Mouse (Mus musculus) bone marrow macrophage, adult 2 months (primary cell): ENCODE data around the gene Mcu. TPM values are rescaled to one million over a fixed set of nuclear protein-coding genes. Genes with fewer than 3 reads are reported as not detected.

ENCODE experiments used
- H3K27ac ChIP-seq: 2 replicates; pipeline ENCODE4 v1.5.1; 2012; ENCODE audit warnings: low read depth, low read length; ENCODE audit not compliant: insufficient read depth
- H3K4me1 ChIP-seq: 2 replicates; pipeline ENCODE4 v1.6.1; 2012; ENCODE audit warnings: low read length; ENCODE audit not compliant: control insufficient read depth, insufficient read depth
- H3K4me3 ChIP-seq: 2 replicates; pipeline ENCODE4 v1.5.1; 2012; ENCODE audit warnings: mild to moderate bottlenecking, low read length, moderate library complexity; ENCODE audit not compliant: insufficient read depth
- CTCF ChIP-seq: IDR thresholded peaks from 2 replicates; pipeline ENCODE4 v1.5.1; 2012; ENCODE audit warnings: low read depth, mild to moderate bottlenecking, low read length, moderate library complexity
- POLR2A ChIP-seq: IDR thresholded peaks from 2 replicates; pipeline ENCODE4 v1.6.1; 2012; ENCODE audit warnings: mild to moderate bottlenecking, low read depth, low read length, borderline replicate concordance
- polyA plus RNA-seq: library from polyadenylated mRNA; stranded (reverse); fragments of >200 nt; gene quantifications from 2 replicates; pipeline ENCODE4 v1.2.4, GENCODE M21; 2012; ENCODE audit not compliant: missing spikeins, insufficient read depth, insufficient read length

The Mcu gene
- polyA plus RNA-seq, 1 experiment: 14.4 TPM

DNA sequence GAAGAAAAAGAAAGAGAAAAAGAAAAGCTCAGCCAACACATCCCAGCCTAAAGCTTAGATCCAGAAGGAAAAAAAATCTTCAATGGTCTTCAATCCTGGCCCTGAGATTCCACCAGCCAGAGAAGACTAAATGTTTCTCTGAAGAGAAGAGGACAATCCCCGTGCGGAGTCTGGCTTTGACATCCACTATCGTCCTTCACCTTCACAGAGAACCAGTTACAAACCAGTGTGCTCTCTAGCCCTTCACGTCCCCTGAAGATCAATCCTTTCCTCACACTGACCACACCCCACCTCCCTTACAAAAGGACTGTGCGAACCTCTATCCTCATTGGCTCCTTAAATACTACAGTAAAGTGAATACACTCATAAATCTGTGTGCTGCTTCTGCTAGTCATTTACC is 56.4 kb downstream of the Mcu start:
- Histone ChIP-seq H3K4me1 (peaks cover 8% of the 10 kb centered on the region), H3K27ac (no peak overlapping the region), H3K4me3 (no peak overlapping the region)
- TF ChIP-seq POLR2A: no peak
- no peak for TF ChIP-seq CTCF

DNA sequence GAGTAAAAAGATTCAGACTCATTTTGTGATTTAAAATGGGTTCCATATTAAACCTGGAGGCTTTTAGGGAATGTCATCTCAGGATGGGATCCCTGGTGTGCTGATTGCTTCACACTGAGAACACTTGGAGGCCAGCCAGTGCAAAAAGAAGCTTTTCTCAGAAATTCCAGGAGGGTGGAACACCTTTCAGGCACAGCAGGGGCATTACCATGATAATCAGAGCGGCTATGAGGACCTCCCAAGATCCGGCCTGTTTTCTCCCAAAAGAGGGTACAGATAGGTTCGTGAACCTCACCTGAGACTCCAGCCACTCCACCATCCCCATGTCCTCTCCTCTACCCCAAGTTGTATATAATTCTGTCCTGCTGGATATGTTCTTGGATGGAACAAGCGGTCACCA is 57.9 kb downstream of the Mcu start:
- no peak overlapping the region for H3K4me3 ChIP-seq
- TF ChIP-seq POLR2A (no peak), CTCF (no peak)
- H3K4me1 ChIP-seq: no peaks in the 10 kb centered on the region
- H3K27ac ChIP-seq: no peak overlapping the region

DNA sequence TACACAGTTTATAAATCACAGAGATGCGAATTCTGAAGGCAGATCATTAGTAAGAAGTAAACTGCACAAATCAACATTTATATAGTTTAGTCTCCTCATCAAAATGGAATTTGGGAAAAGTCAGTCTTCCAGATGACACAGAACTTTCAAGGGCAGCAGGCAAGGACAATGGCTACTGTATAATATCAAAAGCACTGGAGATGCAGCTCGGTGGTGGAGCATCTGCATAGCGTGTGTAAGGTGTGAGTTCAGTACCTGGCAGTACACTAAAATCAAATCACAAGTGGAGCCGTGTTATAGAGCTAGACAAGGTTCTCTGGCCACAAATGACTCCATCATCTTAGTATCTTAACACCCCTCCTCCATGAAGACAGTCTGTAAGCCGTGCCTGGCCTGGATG is 58.3 kb downstream of the Mcu start:
- Histone ChIP-seq H3K27ac (no peak overlapping the region), H3K4me1 (no peaks in the 10 kb centered on the region), H3K4me3 (no peak overlapping the region)
- no peak for TF ChIP-seq CTCF
- no peak for TF ChIP-seq POLR2A

DNA sequence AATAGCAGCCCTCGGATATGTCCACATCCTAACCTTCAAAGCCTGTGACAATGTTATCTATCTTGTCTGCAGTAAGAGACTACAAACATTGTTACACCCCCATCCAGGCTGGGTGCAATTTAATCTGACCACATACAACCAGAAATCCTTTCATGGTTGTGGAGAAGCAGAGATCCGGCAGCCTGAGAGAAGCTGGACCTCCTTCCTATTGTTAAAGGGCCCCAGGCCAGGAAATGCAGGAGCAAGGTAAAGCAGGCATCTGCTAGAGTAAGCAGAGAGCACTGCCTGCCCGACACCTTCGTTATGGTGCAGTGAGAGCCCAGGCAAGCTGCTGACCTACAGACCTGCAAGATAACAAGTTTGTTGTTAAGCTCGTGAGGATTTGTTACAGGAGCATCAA is 60.0 kb downstream of the Mcu start:
- H3K4me1 ChIP-seq: no peaks in the 10 kb centered on the region
- TF ChIP-seq CTCF: no peak
- no peak for TF ChIP-seq POLR2A

DNA sequence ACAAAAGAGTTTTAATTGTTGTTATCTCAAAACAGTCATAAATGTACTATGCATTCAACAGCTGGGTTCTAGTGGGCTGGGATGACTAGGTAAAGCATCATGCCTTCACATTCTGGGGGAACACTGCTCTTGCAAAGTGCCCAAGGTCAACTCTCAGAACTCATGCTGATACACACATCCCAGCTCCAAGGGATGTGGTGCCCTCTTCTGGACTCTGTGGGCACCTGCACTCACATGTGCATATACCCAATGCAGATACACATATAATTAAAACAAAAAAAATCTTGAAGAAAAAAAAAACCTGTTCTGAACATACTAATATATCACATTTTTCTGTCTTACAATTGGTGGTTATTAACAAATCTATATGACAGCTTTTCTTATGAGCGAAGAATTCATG is 62.2 kb downstream of the Mcu start:
- no peak for TF ChIP-seq POLR2A
- TF ChIP-seq CTCF: no peak
- no peaks in the 10 kb centered on the region for H3K4me1 ChIP-seq
- no peak overlapping the region for H3K27ac ChIP-seq
- no peak overlapping the region for H3K4me3 ChIP-seq

More for the DNA sequence above, 60.0 kb downstream of the Mcu start:
- H3K27ac ChIP-seq: no peak overlapping the region
- no peak overlapping the region for H3K4me3 ChIP-seq

DNA sequence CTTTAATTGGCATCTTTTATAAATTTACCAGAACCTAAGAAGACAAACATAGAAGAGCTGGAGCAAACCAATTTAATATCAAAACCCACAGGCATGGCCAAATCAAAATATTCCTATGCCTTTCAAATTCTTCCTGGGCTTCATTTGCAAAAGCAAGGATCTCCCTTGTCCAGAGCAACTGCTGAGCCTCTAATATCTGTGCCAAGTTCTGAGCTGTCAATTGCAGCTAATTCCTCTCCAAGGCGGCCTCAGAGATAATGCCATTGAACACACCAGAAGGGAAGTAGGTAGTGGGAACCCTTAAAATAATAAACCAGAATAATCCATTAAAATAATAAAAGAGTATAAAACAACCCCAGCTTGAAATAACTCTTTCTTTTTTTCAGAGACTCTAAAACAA is 64.0 kb downstream of the Mcu start:
- Histone ChIP-seq H3K4me1 (no peaks in the 10 kb centered on the region), H3K27ac (no peak overlapping the region), H3K4me3 (no peak overlapping the region)
- TF ChIP-seq CTCF (no peak), POLR2A (no peak)

DNA sequence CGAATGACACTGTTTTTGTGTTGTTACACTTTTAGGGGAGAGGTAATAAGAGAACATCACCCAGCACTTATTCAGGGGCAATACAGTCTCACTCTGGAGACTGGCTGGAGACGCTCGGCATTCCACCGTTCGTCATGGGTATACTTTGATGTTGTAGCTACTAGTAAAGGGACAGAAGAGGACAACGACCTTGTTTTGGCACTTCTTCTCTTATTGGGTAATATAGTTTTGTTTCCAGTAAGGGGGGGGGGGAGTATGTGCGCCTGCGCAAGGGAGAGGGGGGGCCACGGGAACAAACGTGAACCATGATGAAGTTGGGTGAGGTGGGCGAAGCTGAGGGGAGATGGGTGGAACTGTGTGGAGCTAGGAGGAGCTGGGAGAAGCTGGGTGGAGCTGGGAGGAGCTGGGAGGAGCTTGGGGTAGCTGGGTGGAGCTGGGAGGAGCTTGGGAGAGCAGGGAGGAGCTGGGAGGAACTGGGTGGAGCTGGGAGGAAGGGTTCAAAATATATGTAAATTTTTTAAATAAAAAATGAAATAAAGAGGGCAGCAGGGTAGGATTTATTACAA is 67.6 kb downstream of the Mcu start:
- H3K4me3 ChIP-seq: no peak overlapping the region
- no peaks in the 10 kb centered on the region for H3K4me1 ChIP-seq
- TF ChIP-seq POLR2A: no peak
- no peak for TF ChIP-seq CTCF
- H3K27ac ChIP-seq: no peak overlapping the region

DNA sequence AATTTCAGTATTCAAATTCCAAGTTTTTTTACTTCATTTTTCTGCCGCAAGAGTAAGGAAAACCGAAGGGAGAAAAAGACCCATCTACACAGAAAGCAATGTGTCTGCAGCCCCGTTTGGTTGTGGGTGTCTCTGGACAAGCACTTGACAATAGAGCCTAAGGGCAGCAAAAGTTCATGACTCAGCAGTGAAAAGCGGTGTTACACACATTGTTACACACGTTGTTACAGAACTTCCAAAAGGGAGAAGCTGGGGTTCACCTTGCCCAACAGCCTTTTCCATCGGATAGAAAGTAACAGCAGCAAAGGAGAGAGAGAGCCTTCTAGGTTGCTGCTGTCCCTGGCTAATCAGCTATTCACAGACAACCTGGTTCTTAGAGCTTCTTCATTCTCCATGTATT is 68.3 kb downstream of the Mcu start:
- Histone ChIP-seq H3K27ac (no peak overlapping the region), H3K4me1 (no peaks in the 10 kb centered on the region), H3K4me3 (no peak overlapping the region)
- TF ChIP-seq CTCF: no peak
- no peak for TF ChIP-seq POLR2A

DNA sequence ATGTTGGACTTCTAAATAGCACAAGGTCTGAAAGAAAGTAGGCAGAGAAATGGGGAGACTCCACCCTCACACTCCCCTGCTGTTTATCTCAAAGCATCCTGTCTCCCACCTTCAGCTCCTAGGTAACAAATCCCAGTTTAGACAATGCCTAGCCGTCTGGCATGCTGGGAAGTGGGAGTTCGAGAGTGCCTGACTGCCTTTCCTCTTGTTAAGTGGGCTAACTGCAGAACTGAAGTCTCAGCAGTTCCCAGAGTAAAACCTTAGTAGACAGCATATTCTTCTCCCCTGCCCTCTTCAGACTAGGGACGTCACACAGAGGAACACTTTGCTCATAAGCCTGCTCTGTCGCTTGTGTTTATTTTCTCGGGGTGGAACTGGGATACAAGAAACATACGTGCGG is 69.1 kb downstream of the Mcu start:
- Histone ChIP-seq H3K4me3 (no peak overlapping the region), H3K4me1 (no peaks in the 10 kb centered on the region), H3K27ac (no peak overlapping the region)
- no peak for TF ChIP-seq POLR2A
- TF ChIP-seq CTCF: no peak

DNA sequence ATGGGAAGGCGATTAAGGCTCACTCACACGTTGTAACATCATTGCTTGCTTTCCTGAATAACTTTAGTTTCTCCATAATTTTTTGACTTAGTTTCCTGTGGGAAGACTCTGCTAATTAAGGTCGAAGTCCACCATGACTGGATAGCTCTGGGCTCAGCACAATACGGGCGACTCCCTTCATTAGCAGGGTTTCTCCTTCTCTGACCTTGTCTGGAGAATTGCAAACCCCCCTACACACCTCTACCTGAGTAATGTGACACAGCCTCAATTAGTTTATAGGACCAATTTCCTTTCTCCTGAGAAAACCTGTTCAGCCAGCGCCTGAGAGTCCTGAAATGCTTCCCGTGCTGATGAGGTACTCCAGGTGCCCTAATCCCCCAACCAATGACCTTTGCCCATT is 71.3 kb downstream of the Mcu start:
- Histone ChIP-seq H3K27ac (no peak overlapping the region), H3K4me1 (no peaks in the 10 kb centered on the region), H3K4me3 (no peak overlapping the region)
- no peak for TF ChIP-seq POLR2A

DNA sequence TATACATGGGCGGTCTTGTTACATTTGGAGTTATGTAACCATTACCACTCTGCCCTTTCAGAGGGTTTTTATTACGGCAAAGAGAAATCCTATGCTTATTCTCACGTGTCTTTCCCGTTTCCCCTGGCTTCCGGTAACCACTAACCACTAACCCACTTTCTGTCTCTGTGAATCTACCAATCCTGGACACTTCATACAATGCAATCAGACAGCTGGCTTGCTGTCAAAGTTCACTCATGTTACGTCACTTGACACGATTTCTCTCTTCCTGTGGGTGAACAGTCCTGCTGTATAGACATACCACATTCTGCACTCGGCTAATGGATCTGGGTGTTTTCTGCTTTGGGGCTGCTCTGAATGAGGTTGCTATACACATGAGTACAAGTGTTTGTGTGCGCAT is 73.1 kb downstream of the Mcu start:
- no peak overlapping the region for H3K27ac ChIP-seq
- no peaks in the 10 kb centered on the region for H3K4me1 ChIP-seq
- TF ChIP-seq POLR2A (no peak), CTCF (no peak)
- no peak overlapping the region for H3K4me3 ChIP-seq
